Mouse (Mus musculus): ENCODE data around the gene H2al1h. TPM values are rescaled to one million over a fixed set of nuclear protein-coding genes. Genes with fewer than 3 reads are reported as not detected.
"Not testable (repeated sequence)": the region's sequence is repeated elsewhere in the genome, so short reads cannot be mapped to it uniquely, and the experiment has no call there.

The H2al1h gene
- total RNA-seq (2017) = not detected in 2 replicates

DNA sequence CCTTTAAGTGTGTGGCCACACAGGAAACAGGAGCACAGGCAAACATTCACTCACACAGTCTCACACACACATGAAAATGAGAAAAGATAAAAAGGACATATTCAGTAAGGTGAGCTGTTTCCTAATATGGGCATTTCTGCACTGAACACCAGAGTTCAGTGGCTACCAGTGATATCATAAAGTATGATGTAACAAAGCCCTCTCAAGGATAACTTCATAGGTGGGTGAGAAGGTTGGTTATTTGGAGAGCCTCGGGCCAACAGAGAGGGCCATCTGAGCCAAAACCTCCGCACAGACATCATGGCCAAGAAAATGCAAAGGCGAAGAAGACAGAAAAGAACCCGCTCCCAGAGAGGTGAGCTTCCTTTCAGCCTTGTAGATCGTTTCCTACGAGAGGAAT is at the start of gene H2al1h:
Gene H2al1h, plus strand, starts transcription at position 301 of the 400 bp plus-strand sequence.
- ATAC-seq (replicated peaks; ENCODE audit: low read depth, poor library complexity, severe bottlenecking) = not testable (repeated sequence)

DNA sequence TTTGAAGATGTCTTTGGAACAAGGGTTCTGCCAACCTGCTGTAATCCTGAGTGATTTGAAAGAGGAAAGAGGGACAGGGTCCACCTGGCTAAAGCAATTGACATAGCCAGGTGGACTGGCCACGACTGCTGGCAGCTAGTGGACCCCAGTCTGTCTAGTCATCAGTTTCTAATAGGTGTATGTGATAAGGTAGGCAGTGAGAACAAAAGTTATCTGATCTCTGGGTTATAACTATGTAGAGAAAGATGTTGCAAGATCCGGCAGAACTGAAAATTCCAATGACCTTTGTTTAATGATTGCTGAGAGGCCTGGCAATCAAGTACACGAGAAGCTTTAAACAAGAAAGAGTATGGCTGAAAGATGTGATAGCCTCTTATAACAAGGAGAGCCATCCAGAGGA is 48.1 kb upstream of the H2al1h start:
- no peak for ATAC-seq (replicated peaks; ENCODE audit: low read depth, poor library complexity, severe bottlenecking)

DNA sequence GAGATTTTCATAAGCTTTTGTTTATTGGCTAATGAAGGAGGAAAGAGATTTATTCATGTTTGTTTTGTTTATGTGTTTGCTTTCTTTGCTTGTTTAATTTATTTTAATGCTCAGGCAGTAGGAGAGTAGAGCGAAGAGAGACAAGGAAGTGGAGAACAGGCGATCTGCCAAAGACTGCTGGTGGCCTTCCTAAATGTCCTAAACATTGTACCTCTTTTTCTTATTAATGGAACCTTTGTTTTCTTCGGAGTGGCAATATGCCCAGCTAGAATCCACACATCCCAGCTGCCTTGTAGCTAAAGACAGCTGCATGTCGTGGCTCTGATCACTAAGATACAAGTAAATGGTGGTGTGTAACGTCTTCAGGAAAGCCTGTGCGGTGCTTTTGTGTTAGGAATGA is 44.2 kb upstream of the H2al1h start:
- ATAC-seq (replicated peaks; ENCODE audit: low read depth, poor library complexity, severe bottlenecking) = no peak

DNA sequence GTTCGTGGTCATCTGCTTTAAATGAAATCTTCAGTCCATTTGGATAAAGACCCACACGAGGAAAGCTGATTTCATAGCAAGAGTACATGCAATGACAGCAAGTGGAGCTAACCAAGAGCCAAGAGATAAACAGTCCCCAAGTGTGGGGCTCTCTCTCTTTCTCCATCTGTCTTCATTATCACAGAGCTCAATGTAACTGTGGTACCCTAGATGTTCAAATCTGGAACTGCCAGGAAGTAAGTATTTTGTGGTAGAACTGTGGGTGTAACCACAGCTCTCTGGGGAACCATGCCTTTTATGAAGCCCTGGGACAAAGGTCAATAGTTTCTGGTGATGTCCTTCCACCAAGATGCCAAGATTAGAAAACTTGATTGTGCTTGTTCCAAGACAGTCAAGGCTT is 40.6 kb upstream of the H2al1h start:
- ATAC-seq (replicated peaks; ENCODE audit: low read depth, poor library complexity, severe bottlenecking) = peak; percentile 62

- ATAC-seq (replicated peaks; ENCODE audit: low read depth, poor library complexity, severe bottlenecking) = no peak
These were observed 32.9 kb upstream of the H2al1h start for GRCm38 (mm10) chrX:11288306-11288882.

DNA sequence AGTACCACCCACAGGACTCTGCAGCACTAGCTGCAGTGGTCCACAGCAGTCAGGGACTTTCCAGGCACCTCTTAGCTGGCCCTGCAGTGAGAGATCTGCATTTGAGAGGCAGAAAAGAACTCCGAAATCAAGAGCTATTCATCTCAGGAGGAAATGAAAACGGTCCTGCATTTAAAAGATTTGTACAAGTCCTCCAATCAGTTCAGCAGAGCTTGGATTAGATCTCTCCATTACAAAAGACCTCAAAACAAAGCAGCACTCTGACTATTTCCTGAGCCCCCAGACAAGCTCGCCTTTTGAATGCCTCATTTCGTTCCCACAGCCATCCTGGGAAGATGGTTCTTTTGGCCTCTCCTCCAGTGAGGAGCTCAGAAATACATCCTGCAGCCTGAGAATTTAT is 32.0 kb upstream of the H2al1h start:
- ATAC-seq (replicated peaks; ENCODE audit: low read depth, poor library complexity, severe bottlenecking) = no peak

- not testable (repeated sequence) for ATAC-seq (replicated peaks; ENCODE audit: low read depth, poor library complexity, severe bottlenecking)
These were observed 22.3 kb upstream of the H2al1h start, which contains the start of gene H2al1a for GRCm38 (mm10) chrX:11298957-11299356. Gene H2al1a, plus strand, starts transcription at chrX:11299257.

GRCm38 (mm10) chrX:11302132-11302531 is 19.2 kb upstream of the H2al1h start, which contains the start of gene H2al1b:
Gene H2al1b, plus strand, starts transcription at chrX:11302432.
- ATAC-seq (replicated peaks; ENCODE audit: low read depth, poor library complexity, severe bottlenecking) = not testable (repeated sequence)

GRCm38 (mm10) chrX:11305355-11305754 is 15.9 kb upstream of the H2al1h start, which contains the start of gene H2al1c:
Gene H2al1c, plus strand, starts transcription at chrX:11305655.
- ATAC-seq (replicated peaks; ENCODE audit: low read depth, poor library complexity, severe bottlenecking) = not testable (repeated sequence)

GRCm38 (mm10) chrX:11308524-11308923 is 12.8 kb upstream of the H2al1h start, which contains the start of gene H2al1d:
Gene H2al1d, plus strand, starts transcription at chrX:11308824.
- not testable (repeated sequence) for ATAC-seq (replicated peaks; ENCODE audit: low read depth, poor library complexity, severe bottlenecking)

GRCm38 (mm10) chrX:11311634-11312033 is 9.7 kb upstream of the H2al1h start, which contains the start of gene H2al1e:
Gene H2al1e, plus strand, starts transcription at chrX:11311934.
- not testable (repeated sequence) for ATAC-seq (replicated peaks; ENCODE audit: low read depth, poor library complexity, severe bottlenecking)

DNA sequence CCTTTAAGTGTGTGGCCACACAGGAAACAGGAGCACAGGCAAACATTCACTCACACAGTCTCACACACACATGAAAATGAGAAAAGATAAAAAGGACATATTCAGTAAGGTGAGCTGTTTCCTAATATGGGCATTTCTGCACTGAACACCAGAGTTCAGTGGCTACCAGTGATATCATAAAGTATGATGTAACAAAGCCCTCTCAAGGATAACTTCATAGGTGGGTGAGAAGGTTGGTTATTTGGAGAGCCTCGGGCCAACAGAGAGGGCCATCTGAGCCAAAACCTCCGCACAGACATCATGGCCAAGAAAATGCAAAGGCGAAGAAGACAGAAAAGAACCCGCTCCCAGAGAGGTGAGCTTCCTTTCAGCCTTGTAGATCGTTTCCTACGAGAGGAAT is 6.4 kb upstream of the H2al1h start, which contains the start of gene H2al1f:
Gene H2al1f, plus strand, starts transcription at position 301 of the 400 bp plus-strand sequence.
- not testable (repeated sequence) for ATAC-seq (replicated peaks; ENCODE audit: low read depth, poor library complexity, severe bottlenecking)

GRCm38 (mm10) chrX:11317956-11318355 is 3.3 kb upstream of the H2al1h start, which contains the start of gene H2al1g:
Gene H2al1g, plus strand, starts transcription at chrX:11318256.
- not testable (repeated sequence) for ATAC-seq (replicated peaks; ENCODE audit: low read depth, poor library complexity, severe bottlenecking)

GRCm38 (mm10) chrX:11324359-11324758 is 3.1 kb downstream of the H2al1h start, which contains the start of gene H2al1i:
Gene H2al1i, plus strand, starts transcription at chrX:11324659.
- ATAC-seq (replicated peaks; ENCODE audit: low read depth, poor library complexity, severe bottlenecking) = not testable (repeated sequence)

- ATAC-seq (replicated peaks; ENCODE audit: low read depth, poor library complexity, severe bottlenecking) = not testable (repeated sequence)
These were observed 6.2 kb downstream of the H2al1h start, which contains the start of gene H2al1j for GRCm38 (mm10) chrX:11327522-11327921. Gene H2al1j, plus strand, starts transcription at chrX:11327822.

DNA sequence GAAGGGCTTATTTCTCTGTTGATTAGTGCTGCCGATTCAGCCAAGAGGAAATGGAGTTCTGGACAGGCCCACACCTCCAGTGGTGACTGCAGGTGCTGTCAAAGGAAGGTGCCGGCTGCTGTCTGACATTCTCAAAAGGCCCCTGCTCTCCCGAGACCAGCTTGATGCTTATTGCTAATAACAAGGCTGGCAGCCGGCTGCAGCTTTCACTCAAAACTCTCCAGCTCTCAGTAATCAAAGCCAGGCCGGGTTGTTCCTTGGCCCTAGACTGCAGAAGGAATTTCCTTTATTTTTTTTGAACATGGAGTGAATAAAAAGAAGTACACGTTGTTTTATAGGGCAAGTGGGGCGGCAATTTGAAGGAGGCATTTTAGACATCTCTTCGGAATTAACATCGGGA is 24.5 kb downstream of the H2al1h start:
- no peak for ATAC-seq (replicated peaks; ENCODE audit: low read depth, poor library complexity, severe bottlenecking)

GRCm38 (mm10) chrX:11346756-11347155 is 25.5 kb downstream of the H2al1h start:
- ATAC-seq (replicated peaks; ENCODE audit: low read depth, poor library complexity, severe bottlenecking) = no peak

DNA sequence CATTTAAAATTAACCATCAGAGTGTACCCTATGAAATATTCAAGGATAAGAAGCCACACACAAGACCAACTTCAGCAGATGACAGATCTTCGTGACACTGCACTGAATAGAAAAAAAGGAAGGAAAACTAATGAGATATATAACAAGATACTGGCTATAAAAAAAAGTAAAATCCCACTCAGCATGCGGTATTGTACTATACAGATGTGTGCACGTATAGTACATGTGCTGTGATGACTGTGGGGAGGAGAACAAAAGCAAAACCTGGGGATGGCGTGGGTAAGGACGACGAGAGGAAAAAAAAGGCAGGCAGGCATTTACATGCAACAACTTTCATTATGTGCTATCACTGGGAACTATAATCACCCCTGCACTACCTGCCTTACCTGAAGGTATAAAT is 39.5 kb downstream of the H2al1h start:
- peak; percentile 72 for ATAC-seq (replicated peaks; ENCODE audit: low read depth, poor library complexity, severe bottlenecking)

DNA sequence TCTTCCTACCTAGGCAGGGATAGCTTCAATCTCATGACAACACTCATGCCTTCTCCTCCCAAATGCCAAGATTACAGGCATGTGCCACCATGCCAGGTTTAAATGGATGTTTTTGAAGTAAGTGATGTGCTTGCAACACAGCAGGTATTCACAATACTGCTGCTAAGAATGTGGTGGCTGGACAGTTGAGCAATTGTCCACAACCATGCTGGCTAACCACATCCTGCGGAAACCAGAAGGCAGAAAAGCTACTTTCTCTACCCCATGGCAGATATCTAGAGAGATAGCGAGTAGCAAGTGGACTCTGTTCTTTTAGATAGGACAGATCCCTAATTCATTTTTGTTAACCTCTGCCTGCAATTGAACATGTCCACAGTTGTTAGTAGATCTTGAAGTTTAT is 40.0 kb downstream of the H2al1h start:
- peak; percentile 91 for ATAC-seq (replicated peaks; ENCODE audit: low read depth, poor library complexity, severe bottlenecking)

GRCm38 (mm10) chrX:11363890-11364289 is 42.6 kb downstream of the H2al1h start:
- ATAC-seq (replicated peaks; ENCODE audit: low read depth, poor library complexity, severe bottlenecking) = no peak

DNA sequence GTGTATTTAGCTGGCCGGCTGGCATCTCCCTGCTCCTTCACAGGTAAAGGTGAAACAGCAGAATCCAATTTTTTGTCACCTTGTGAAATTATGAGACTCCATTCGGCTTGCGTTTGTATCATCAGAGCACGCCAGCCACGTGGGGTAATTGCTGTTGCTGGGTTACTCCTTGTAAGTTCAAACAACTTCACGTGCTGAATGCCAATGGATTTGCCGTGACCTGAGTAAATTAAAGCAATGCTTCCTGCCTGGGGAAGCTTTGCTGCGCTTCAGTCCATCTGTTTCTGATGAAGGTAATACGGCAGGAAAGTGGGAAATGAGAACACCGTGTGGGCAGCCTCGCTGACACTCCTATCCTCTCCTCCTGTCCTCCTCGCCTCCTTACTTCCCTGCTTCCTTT is 43.9 kb downstream of the H2al1h start:
- no peak for ATAC-seq (replicated peaks; ENCODE audit: low read depth, poor library complexity, severe bottlenecking)

Data from common myeloid progenitor, adult 5-6 weeks (primary cell).